Mouse (Mus musculus): ENCODE results near the gene Hepacam. TPM values are rescaled to one million over a fixed set of nuclear protein-coding genes. Genes with fewer than 3 reads are reported as not detected.

Hepacam gene
- 0.16 and 0.39 TPM in 2 replicates for polyA plus RNA-seq (2015; fragmentation: Nextera tagmentation; extraction: Ambion mirVana)

DNA sequence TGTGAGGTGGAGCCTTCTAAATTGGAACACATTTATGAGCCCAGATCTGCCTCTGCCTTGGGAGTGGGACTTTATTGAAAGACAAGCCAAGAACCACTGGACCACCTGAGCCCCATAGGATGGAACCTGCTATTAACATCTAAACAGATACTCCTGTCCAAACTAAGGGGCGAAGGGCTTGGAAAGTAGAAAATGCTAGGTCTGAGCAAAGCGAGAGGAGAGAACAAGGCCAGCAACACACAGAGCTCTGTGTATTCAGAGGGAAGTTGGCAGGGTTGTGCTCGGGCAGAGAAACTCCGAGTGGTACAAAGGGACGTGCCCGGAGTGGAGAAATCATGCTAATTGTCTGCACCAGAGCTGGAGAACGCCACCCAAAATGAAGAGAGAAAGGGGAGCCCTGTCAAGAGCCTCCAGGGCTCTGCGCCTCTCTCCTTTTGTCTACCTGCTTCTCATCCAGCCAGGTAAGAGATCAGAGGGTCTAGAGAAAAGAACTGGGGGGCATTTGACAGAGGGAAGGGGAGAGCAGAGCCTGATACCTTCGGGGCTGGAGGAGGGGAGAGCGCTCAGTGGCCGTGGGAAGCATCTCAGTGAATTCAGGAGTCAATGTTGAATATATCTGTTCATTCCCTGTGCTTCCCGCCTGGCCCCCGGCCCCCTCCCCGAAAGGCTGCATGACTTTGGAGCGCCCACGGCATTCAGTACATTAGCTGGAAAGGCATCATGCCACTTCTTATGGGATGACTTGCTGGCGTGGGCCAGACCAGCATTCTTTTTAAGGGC lies at the start of gene Hepacam:
TSS of gene Hepacam (plus strand) at position 51 of the 780 bp plus-strand sequence.

DNA sequence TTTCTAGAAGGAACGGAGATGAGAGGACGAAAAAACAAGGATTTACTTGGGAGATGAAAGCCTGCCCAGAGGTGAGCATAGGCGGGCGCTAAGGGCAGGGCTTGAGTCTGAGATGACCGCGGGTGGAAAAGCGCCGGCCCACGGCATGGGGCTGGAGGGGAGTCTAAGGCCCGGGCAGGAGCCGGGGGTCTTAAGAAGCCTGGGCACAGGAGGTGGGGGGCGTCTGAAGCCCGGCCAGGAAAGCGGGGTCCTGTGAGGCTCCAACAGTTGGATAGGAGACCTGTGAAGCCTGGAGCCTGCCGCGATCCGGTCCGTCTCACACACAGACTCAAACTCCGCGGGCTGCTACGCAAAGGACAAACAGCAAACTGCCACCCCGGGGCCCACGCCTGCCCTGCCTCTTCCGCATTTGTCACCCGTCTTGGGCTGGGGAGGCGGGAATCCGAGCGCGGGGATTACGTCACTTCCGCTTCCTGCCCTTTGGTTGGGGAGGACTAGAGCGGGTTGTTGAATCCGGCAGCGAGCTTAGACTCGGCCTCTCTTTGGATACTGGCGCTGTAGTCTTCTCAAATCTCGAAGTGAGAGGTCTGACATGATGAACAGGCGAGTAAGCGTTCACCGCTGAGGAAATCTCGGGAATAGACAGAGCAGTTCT lies 19.0 kb upstream of the Hepacam start, which contains the start of gene Ccdc15:
TSS of gene Ccdc15 (minus strand) at position 445 of the 655 bp plus-strand sequence.

DNA sequence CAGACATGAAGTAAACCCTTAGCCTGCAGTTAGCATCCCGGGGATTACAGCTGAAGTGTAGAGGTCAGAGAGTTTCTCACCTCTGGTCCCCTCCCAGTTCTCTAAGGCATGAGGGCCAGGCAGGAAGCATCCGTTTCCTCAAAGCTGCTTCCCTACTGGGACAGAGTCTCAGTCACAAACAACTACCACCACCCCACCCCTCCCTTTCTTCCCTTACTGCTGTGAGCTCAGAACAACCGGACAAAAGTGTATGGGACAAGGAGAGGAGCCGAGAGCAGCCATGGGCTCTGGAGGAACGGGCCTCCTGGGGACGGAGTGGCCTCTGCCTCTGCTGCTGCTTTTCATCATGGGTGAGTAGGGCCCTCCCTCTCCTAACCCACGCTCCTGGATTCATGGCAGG lies 34.7 kb downstream of the Hepacam start, which contains the start of gene Robo4:
TSS of gene Robo4 (plus strand) at position 96 of the 400 bp plus-strand sequence.

DNA sequence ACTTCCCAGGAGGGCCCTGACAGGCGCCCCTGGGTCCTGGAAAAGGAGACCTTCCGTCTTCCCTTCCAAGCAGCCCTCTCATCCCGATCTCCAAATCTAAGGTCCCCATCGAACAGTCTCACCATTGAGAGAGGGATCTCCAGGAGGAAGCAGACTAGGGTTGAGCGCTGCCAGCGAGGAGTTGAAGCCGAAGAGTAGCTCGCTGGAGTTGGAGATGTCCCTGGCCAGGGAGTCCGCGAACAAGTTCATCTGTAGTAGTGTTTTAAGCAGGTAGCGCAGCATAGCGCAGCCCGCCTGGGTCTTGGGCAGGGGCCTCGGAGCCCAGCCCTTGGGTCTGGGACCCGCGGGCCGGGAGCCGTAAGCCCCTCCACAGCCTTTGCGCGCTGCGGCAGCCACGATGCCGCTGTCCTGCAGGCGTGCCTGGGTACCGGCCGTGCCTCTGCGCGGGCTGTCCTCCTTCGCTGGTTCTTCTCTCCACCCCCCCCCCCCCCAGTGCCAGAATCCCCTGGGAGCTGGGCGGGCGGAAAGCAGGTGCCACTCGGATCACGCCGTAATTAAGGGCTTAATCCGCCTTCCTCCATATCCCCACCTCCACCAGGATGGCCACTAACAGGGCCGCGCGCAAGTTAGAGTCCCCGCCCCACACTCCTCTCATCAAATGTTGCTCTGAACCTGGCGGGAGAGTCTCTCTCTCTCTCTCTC lies 65.7 kb downstream of the Hepacam start, which contains the start of gene Robo3:
TSS of gene Robo3 (minus strand) at position 527 of the 702 bp plus-strand sequence.

Other genes starting within 250 kb of the Hepacam start
- gene Pknox2, start 219.9 kb upstream of the Hepacam start, polyA plus RNA-seq (2015; fragmentation: Nextera tagmentation; extraction: Ambion mirVana), result 4.4 and 5.2 TPM in 2 replicates
- gene Tmem218, start 159.1 kb upstream of the Hepacam start, polyA plus RNA-seq (2015; fragmentation: Nextera tagmentation; extraction: Ambion mirVana), result 12.1 and 12.9 TPM in 2 replicates
- gene Slc37a2, start 111.6 kb upstream of the Hepacam start, polyA plus RNA-seq (2015; fragmentation: Nextera tagmentation; extraction: Ambion mirVana), result 4.1 and 12.1 TPM in 2 replicates
- 2.6 and 3.5 TPM in 2 replicates for gene Ccdc15, start 18.9 kb upstream of the Hepacam start, polyA plus RNA-seq (2015; fragmentation: Nextera tagmentation; extraction: Ambion mirVana)
- 4.3 and 11.5 TPM in 2 replicates for gene Robo4, start 34.5 kb downstream of the Hepacam start, polyA plus RNA-seq (2015; fragmentation: Nextera tagmentation; extraction: Ambion mirVana)
- gene Robo3, start 65.9 kb downstream of the Hepacam start, polyA plus RNA-seq (2015; fragmentation: Nextera tagmentation; extraction: Ambion mirVana), result 0.07 TPM in 1 of 2 replicates, not detected in the other
- 10.8 and 11.0 TPM in 2 replicates for gene Msantd2, start 122.0 kb downstream of the Hepacam start, polyA plus RNA-seq (2015; fragmentation: Nextera tagmentation; extraction: Ambion mirVana)
- gene Esam, start 160.7 kb downstream of the Hepacam start, polyA plus RNA-seq (2015; fragmentation: Nextera tagmentation; extraction: Ambion mirVana), result 23.6 and 44.6 TPM in 2 replicates
- gene Vsig2, start 171.9 kb downstream of the Hepacam start, polyA plus RNA-seq (2015; fragmentation: Nextera tagmentation; extraction: Ambion mirVana), result 0.92 and 3.2 TPM in 2 replicates
- gene Nrgn, start 185.6 kb downstream of the Hepacam start, polyA plus RNA-seq (2015; fragmentation: Nextera tagmentation; extraction: Ambion mirVana), result 2.0 and 3.4 TPM in 2 replicates
- gene Siae, start 188.3 kb downstream of the Hepacam start, polyA plus RNA-seq (2015; fragmentation: Nextera tagmentation; extraction: Ambion mirVana), result 12.8 and 18.8 TPM in 2 replicates
- 11.5 and 18.5 TPM in 2 replicates for gene Spa17, start 246.4 kb downstream of the Hepacam start, polyA plus RNA-seq (2015; fragmentation: Nextera tagmentation; extraction: Ambion mirVana)